Mouse (Mus musculus) neural tube, embryonic 13.5 days (tissue): ENCODE data around the gene Sec24b. TPM values are rescaled to one million over a fixed set of nuclear protein-coding genes. Genes with fewer than 3 reads are reported as not detected.
A peak's percentile ranks its signal among the peaks of the same experiment; 100 is the strongest.

Experiments used
- ATAC-seq: fragments of 200-750 bp; cut with Nextera tagmentation; 2 replicates; pipeline ENCODE4 v1.8.0; 2017; ENCODE audit warnings: low read depth, mild to moderate bottlenecking, moderate TSS enrichment, moderate library complexity
- H3K27ac ChIP-seq: fragments of 300-500 bp; sonication (generic); replicated peaks from 2 replicates; pipeline ENCODE4 v1.5.1; 2015; ENCODE audit warnings: moderate library complexity, mild to moderate bottlenecking, inconsistent platforms
- H3K27me3 ChIP-seq: fragments of 300-500 bp; sonication (generic); 2 replicates; pipeline ENCODE4 v1.6.1; 2015; ENCODE audit warnings: mild to moderate bottlenecking, inconsistent platforms
- H3K36me3 ChIP-seq: fragments of 300-500 bp; sonication (generic); 2 replicates; pipeline ENCODE4 v1.6.1; 2015; ENCODE audit warnings: mild to moderate bottlenecking, inconsistent platforms
- H3K4me1 ChIP-seq: fragments of 300-500 bp; sonication (generic); replicated peaks from 2 replicates; pipeline ENCODE4 v1.6.1; 2015; ENCODE audit warnings: inconsistent platforms
- H3K4me2 ChIP-seq: fragments of 300-500 bp; sonication (generic); 2 replicates; pipeline ENCODE4 v1.6.1; 2015; ENCODE audit warnings: inconsistent platforms, mild to moderate bottlenecking, moderate library complexity
- H3K4me3 ChIP-seq: fragments of 300-500 bp; sonication (generic); 2 replicates; pipeline ENCODE4 v1.5.1; 2015; ENCODE audit warnings: mild to moderate bottlenecking, inconsistent platforms
- H3K9ac ChIP-seq: fragments of 300-500 bp; sonication (generic); 2 replicates; pipeline ENCODE4 v1.6.1; 2015; ENCODE audit warnings: moderate library complexity, mild to moderate bottlenecking, inconsistent platforms
- H3K9me3 ChIP-seq: fragments of 300-500 bp; sonication (generic); 2 replicates; pipeline ENCODE4 v1.6.1; 2016; ENCODE audit warnings: inconsistent platforms
- WGBS: fragments of 180-500 bp; shearing (Covaris S2); methylation state at CpG from one replicate; pipeline ENCODE4 v1.1.7; 2015; 5-methylcytosine and 5-hydroxymethylcytosine counted together
- polyA plus RNA-seq: library from polyadenylated mRNA; unstranded; fragments of >200 nt; fragmentation: Nextera tagmentation; extraction: Ambion mirVana; gene quantifications from 2 replicates; pipeline ENCODE4 v1.2.1, GENCODE M21; 2015

The Sec24b gene
- polyA plus RNA-seq = 31.4 and 34.1 TPM in 2 replicates

GRCm38 (mm10) chr3:130061281-130061680 is at the start of gene Sec24b:
Sec24b (minus strand) TSS chr3:130061553.
- WGBS = 9% methylated on average over 12 of the region's 12 CpGs
- Histone ChIP-seq H3K4me3 (peak within 1 kb of the TSS; percentile 94), H3K27me3 (no peaks in the 10 kb centered on the region), H3K36me3 (no peaks in the 10 kb centered on the region), H3K9ac (peak within 1 kb of the TSS; percentile 99), H3K4me2 (peak within 1 kb of the TSS; percentile 60), H3K9me3 (no peaks in the 10 kb centered on the region), H3K4me1 (peaks cover 38% of the 10 kb centered on the region), H3K27ac (peak within 1 kb of the TSS; percentile 95)
- ATAC-seq = peak; percentile 41

- H3K36me3 ChIP-seq = no peaks in the 10 kb centered on the region
- H3K9me3 ChIP-seq = no peaks in the 10 kb centered on the region
- WGBS = 85% methylated on average over 9 of the region's 9 CpGs
- no peak overlapping the region for H3K4me2 ChIP-seq
- no peak overlapping the region for H3K9ac ChIP-seq
- no peak for ATAC-seq
- no peak overlapping the region for H3K27ac ChIP-seq
- no peaks in the 10 kb centered on the region for H3K27me3 ChIP-seq
- no peaks in the 10 kb centered on the region for H3K4me1 ChIP-seq
- no peak overlapping the region for H3K4me3 ChIP-seq
These were observed 43.1 kb upstream of the Sec24b start for GRCm38 (mm10) chr3:130104471-130104870.

- Histone ChIP-seq H3K27ac (no peak overlapping the region), H3K27me3 (no peaks in the 10 kb centered on the region), H3K4me1 (no peaks in the 10 kb centered on the region), H3K9ac (no peak overlapping the region), H3K9me3 (no peaks in the 10 kb centered on the region), H3K4me2 (no peak overlapping the region), H3K4me3 (no peak overlapping the region), H3K36me3 (no peaks in the 10 kb centered on the region)
- 73% methylated on average over 8 of the region's 8 CpGs for WGBS
- no peak for ATAC-seq
These were observed 42.1 kb upstream of the Sec24b start for GRCm38 (mm10) chr3:130103486-130103885.

- Histone ChIP-seq H3K4me3 (no peak overlapping the region), H3K9me3 (no peaks in the 10 kb centered on the region), H3K9ac (no peak overlapping the region), H3K4me1 (no peaks in the 10 kb centered on the region), H3K27me3 (no peaks in the 10 kb centered on the region), H3K36me3 (no peaks in the 10 kb centered on the region), H3K27ac (no peak overlapping the region), H3K4me2 (no peak overlapping the region)
- WGBS = 46% methylated on average over 5 of the region's 5 CpGs
- ATAC-seq = 0 out of 2 replicates have a peak, but pooled peaks have one; percentile 61
These were observed 33.9 kb upstream of the Sec24b start for GRCm38 (mm10) chr3:130095160-130095781.

- peak; percentile 57 for ATAC-seq
- Histone ChIP-seq H3K4me1 (no peaks in the 10 kb centered on the region), H3K9ac (no peak overlapping the region), H3K36me3 (no peaks in the 10 kb centered on the region), H3K27ac (0 out of 2 replicates have a peak overlapping the region, but pooled peaks have one; percentile 6), H3K4me2 (no peak overlapping the region), H3K27me3 (no peaks in the 10 kb centered on the region), H3K9me3 (no peaks in the 10 kb centered on the region), H3K4me3 (no peak overlapping the region)
- 36% methylated on average over 5 of the region's 5 CpGs for WGBS
These were observed 32.9 kb upstream of the Sec24b start for GRCm38 (mm10) chr3:130094125-130094704.

- Histone ChIP-seq H3K9me3 (no peaks in the 10 kb centered on the region), H3K4me2 (no peak overlapping the region), H3K27ac (no peak overlapping the region), H3K27me3 (no peaks in the 10 kb centered on the region), H3K9ac (no peak overlapping the region), H3K36me3 (no peaks in the 10 kb centered on the region), H3K4me1 (no peaks in the 10 kb centered on the region), H3K4me3 (no peak overlapping the region)
- 79% methylated on average over 9 of the region's 9 CpGs for WGBS
- no peak for ATAC-seq
These were observed 29.1 kb upstream of the Sec24b start for GRCm38 (mm10) chr3:130090460-130090859.

GRCm38 (mm10) chr3:130088654-130089053 is 27.3 kb upstream of the Sec24b start:
- H3K4me2 ChIP-seq = no peak overlapping the region
- no peaks in the 10 kb centered on the region for H3K9me3 ChIP-seq
- no peaks in the 10 kb centered on the region for H3K4me1 ChIP-seq
- no peaks in the 10 kb centered on the region for H3K36me3 ChIP-seq
- H3K9ac ChIP-seq = no peak overlapping the region
- H3K27me3 ChIP-seq = no peaks in the 10 kb centered on the region
- 90% methylated on average over 9 of the region's 9 CpGs for WGBS
- H3K27ac ChIP-seq = no peak overlapping the region
- ATAC-seq = no peak
- no peak overlapping the region for H3K4me3 ChIP-seq

GRCm38 (mm10) chr3:130087466-130087865 is 26.1 kb upstream of the Sec24b start:
- Histone ChIP-seq H3K27me3 (no peaks in the 10 kb centered on the region), H3K36me3 (no peaks in the 10 kb centered on the region), H3K4me2 (no peak overlapping the region), H3K4me1 (no peaks in the 10 kb centered on the region), H3K9ac (no peak overlapping the region), H3K27ac (no peak overlapping the region), H3K4me3 (no peak overlapping the region), H3K9me3 (no peaks in the 10 kb centered on the region)
- WGBS = 80% methylated on average over 9 of the region's 9 CpGs
- ATAC-seq = no peak

GRCm38 (mm10) chr3:130086372-130087080 is 25.2 kb upstream of the Sec24b start:
- H3K4me3 ChIP-seq = no peak overlapping the region
- 75% methylated on average over 13 of the region's 13 CpGs for WGBS

GRCm38 (mm10) chr3:130083312-130083711 is 22.0 kb upstream of the Sec24b start:
- H3K27ac ChIP-seq = no peak overlapping the region
- no peaks in the 10 kb centered on the region for H3K4me1 ChIP-seq
- 49% methylated on average over 2 of the region's 2 CpGs for WGBS
- H3K36me3 ChIP-seq = no peaks in the 10 kb centered on the region
- ATAC-seq = no peak
- H3K9ac ChIP-seq = no peak overlapping the region
- no peaks in the 10 kb centered on the region for H3K27me3 ChIP-seq
- no peaks in the 10 kb centered on the region for H3K9me3 ChIP-seq
- H3K4me2 ChIP-seq = no peak overlapping the region
- H3K4me3 ChIP-seq = no peak overlapping the region

More at GRCm38 (mm10) chr3:130086372-130087080, 25.2 kb upstream of the Sec24b start:
- ATAC-seq = peak; percentile 59; the same call in 1 of the 2 replicates
- Histone ChIP-seq H3K9ac (no peak overlapping the region), H3K27ac (no peak overlapping the region), H3K4me2 (no peak overlapping the region), H3K4me1 (no peaks in the 10 kb centered on the region), H3K27me3 (no peaks in the 10 kb centered on the region), H3K36me3 (no peaks in the 10 kb centered on the region), H3K9me3 (no peaks in the 10 kb centered on the region)

- no peak for ATAC-seq
- Histone ChIP-seq H3K4me2 (no peak overlapping the region), H3K27ac (no peak overlapping the region), H3K4me3 (no peak overlapping the region), H3K36me3 (no peaks in the 10 kb centered on the region), H3K9me3 (no peaks in the 10 kb centered on the region), H3K27me3 (no peaks in the 10 kb centered on the region), H3K4me1 (no peaks in the 10 kb centered on the region), H3K9ac (no peak overlapping the region)
- 80% methylated on average over 6 of the region's 6 CpGs for WGBS
These were observed 19.3 kb upstream of the Sec24b start for GRCm38 (mm10) chr3:130080666-130081065.

GRCm38 (mm10) chr3:130079794-130080193 is 18.4 kb upstream of the Sec24b start:
- ATAC-seq = no peak
- H3K9me3 ChIP-seq = no peaks in the 10 kb centered on the region
- H3K27me3 ChIP-seq = no peaks in the 10 kb centered on the region
- H3K36me3 ChIP-seq = no peaks in the 10 kb centered on the region
- 3% methylated on average over 1 of the region's 1 CpGs for WGBS
- no peak overlapping the region for H3K4me3 ChIP-seq
- no peak overlapping the region for H3K9ac ChIP-seq
- H3K4me2 ChIP-seq = no peak overlapping the region
- no peak overlapping the region for H3K27ac ChIP-seq
- no peaks in the 10 kb centered on the region for H3K4me1 ChIP-seq
